27 mouse cellular contexts compared by ENCODE assay signal in the genomic region with DNA sequence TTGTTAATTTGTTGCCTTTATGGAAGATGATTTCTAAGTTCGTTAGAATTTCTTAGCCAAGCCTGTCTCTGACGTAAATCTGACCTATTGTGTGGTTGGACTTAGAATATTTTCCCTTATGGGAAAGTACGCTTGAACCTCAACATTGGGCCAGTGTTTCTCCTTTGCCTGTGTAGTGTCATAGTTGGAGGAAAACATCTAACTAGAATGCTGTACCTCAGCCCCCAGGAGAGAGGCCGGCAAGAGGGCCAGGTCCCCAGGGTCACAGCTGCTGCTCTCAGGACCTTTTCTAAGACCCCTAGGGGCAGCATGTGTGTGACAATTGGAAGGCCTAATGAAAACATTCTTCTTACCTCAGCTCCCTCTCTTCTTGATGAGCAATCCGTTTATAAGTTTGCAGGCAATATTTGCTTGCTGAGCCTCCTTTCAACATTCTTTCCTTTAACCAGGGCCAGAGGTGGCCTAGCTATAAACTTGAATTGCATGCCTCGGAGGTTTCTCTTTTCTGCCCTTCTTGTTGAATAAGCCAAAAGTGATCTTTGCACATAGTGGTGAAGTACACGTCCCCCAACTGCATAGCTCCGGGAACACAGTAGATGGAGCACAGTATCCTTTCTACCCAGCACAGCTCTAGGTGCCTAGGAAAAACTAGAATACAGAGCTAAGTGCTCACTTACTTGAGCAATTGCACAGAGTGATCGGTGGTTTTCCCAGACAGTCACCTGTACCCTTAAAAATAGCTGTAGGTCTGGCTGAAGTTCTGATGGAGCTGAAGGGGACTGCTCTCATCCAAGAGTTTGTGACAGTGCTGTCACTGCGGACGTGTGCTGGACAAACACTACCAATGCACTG. TPM values are rescaled to one million over a fixed set of nuclear protein-coding genes. Genes with fewer than 3 reads are reported as not detected.
DNase-seq lines count a peak whose midpoint lies in the region; ATAC-seq and TF ChIP-seq lines count a peak whose summit lies in the region.
"Had no signal": no experiment of that assay in that cellular context is flagged by ENCODE, and none has a peak within 500 bp of the region (broad histone marks: within the 10 kb centered on the region; RNA-seq: fewer than 3 reads in every experiment).

No protein-coding gene starts in this region.

- no peak for TF ChIP-seq EP300 in stomach, postnatal 0 days (optimal IDR thresholded peaks at IDR 0.05)

- ATAC-seq in kidney, embryonic 14.5 days (ENCODE audit: low FRiP score, low TSS enrichment), result no peak
- no peak for ATAC-seq in stomach, embryonic 14.5 days (ENCODE audit: insufficient number of reproducible peaks, insufficient read depth, low FRiP score, low read depth)
- ATAC-seq in stomach, postnatal 0 days (ENCODE audit: low FRiP score, low TSS enrichment), result no peak
- ATAC-seq in intestine, postnatal 0 days, result peak; percentile 47; the same call in 1 of the 2 replicates
- ATAC-seq: CD4-positive, CD25-positive, alpha-beta regulatory T cell, adult 4 months; forebrain, embryonic 15.5 days; hindbrain, embryonic 16.5 days; midbrain, embryonic 15.5 days had no signal

- peaks cover 13% of the 10 kb centered on the region; the same call in 1 of the 2 replicates for H3K4me1 ChIP-seq in kidney, adult 2 months (ENCODE audit: control insufficient read depth, insufficient read depth, low read length)
- 0 out of 2 replicates have a peak, but pooled peaks cover 7% of the 10 kb centered on the region for H3K4me1 ChIP-seq in kidney, embryonic 14.5 days (ENCODE audit: control insufficient read depth, insufficient read depth, low read length)
- peaks cover 6% of the 10 kb centered on the region; the same call in 1 of the 2 replicates for H3K4me1 ChIP-seq in stomach, embryonic 14.5 days (ENCODE audit: control insufficient read depth, insufficient read depth, low read length)
- no peaks in the 10 kb centered on the region for H3K4me1 ChIP-seq in stomach, postnatal 0 days (replicated peaks; ENCODE audit: control insufficient read depth, insufficient read depth)
- peaks cover 13% of the 10 kb centered on the region; the same call in 1 of the 2 replicates for H3K4me1 ChIP-seq in intestine, postnatal 0 days (replicated peaks; ENCODE audit: control insufficient read depth, insufficient read depth, low read length)
- H3K4me1 ChIP-seq: forebrain, embryonic 15.5 days; liver, embryonic 15.5 days; midbrain, embryonic 15.5 days had no signal

- no peak overlapping the region for H3K9ac ChIP-seq in kidney, embryonic 14.5 days (ENCODE audit: low read depth, low read length)
- no peak overlapping the region for H3K9ac ChIP-seq in stomach, embryonic 14.5 days (replicated peaks; ENCODE audit: low read depth, low read length)
- no peak overlapping the region for H3K9ac ChIP-seq in stomach, postnatal 0 days (ENCODE audit: low read length)
- H3K9ac ChIP-seq in intestine, postnatal 0 days (ENCODE audit: low read depth, low read length), result no peak overlapping the region
- H3K9ac ChIP-seq: embryonic facial prominence, embryonic 13.5 days; forebrain, embryonic 15.5 days; liver, embryonic 15.5 days; lung, embryonic 15.5 days; midbrain, embryonic 15.5 days; neural tube, embryonic 15.5 days had no signal

- H3K27ac ChIP-seq in kidney, adult 2 months (ENCODE audit: insufficient read depth, low read depth, low read length), result peak overlapping the region; percentile 41
- no peak overlapping the region for H3K27ac ChIP-seq in kidney, embryonic 14.5 days (ENCODE audit: low read depth, low read length)
- H3K27ac ChIP-seq in stomach, embryonic 14.5 days (ENCODE audit: low read length), result 0 out of 2 replicates have a peak overlapping the region, but pooled peaks have one; percentile 36
- H3K27ac ChIP-seq in stomach, postnatal 0 days (replicated peaks), result no peak overlapping the region
- H3K27ac ChIP-seq in intestine, postnatal 0 days (ENCODE audit: low read depth, low read length), result peak overlapping the region; percentile 54; the same call in 1 of the 2 replicates
- H3K27ac ChIP-seq: embryonic facial prominence, embryonic 13.5 days; forebrain, embryonic 10.5 days; forebrain, embryonic 15.5 days; kidney, postnatal 0 days; layer of hippocampus, adult 2 months; liver, embryonic 15.5 days; lung, embryonic 15.5 days; midbrain, embryonic 10.5 days; midbrain, embryonic 15.5 days; neural tube, embryonic 15.5 days had no signal

- H3K36me3 ChIP-seq in kidney, adult 2 months (ENCODE audit: control insufficient read depth, insufficient read depth, low read length), result no peaks in the 10 kb centered on the region
- no peaks in the 10 kb centered on the region for H3K36me3 ChIP-seq in kidney, embryonic 14.5 days (ENCODE audit: control insufficient read depth, insufficient read depth, low read length)
- no peaks in the 10 kb centered on the region; the same call in 1 of the 2 replicates for H3K36me3 ChIP-seq in stomach, embryonic 14.5 days (ENCODE audit: control insufficient read depth, insufficient read depth, low read length)
- H3K36me3 ChIP-seq in stomach, postnatal 0 days (ENCODE audit: control insufficient read depth, insufficient read depth, low read length), result no peaks in the 10 kb centered on the region
- H3K36me3 ChIP-seq in intestine, postnatal 0 days (ENCODE audit: control insufficient read depth, insufficient read depth), result no peaks in the 10 kb centered on the region
- H3K36me3 ChIP-seq: embryonic facial prominence, embryonic 13.5 days; forebrain, embryonic 15.5 days; liver, embryonic 15.5 days; lung, embryonic 15.5 days; midbrain, embryonic 10.5 days; midbrain, embryonic 15.5 days; neural tube, embryonic 15.5 days had no signal

- no peak overlapping the region for H3K4me3 ChIP-seq in kidney, adult 2 months (ENCODE audit: insufficient read depth, low read depth, low read length)
- no peak overlapping the region for H3K4me3 ChIP-seq in kidney, embryonic 14.5 days (ENCODE audit: low read length)
- H3K4me3 ChIP-seq in stomach, embryonic 14.5 days (ENCODE audit: low read depth, low read length), result no peak overlapping the region
- H3K4me3 ChIP-seq in stomach, postnatal 0 days (ENCODE audit: low read depth, low read length), result no peak overlapping the region
- no peak overlapping the region for H3K4me3 ChIP-seq in intestine, postnatal 0 days (ENCODE audit: low read depth, low read length)
- H3K4me3 ChIP-seq: embryonic facial prominence, embryonic 13.5 days; forebrain, embryonic 10.5 days; forebrain, embryonic 15.5 days; layer of hippocampus, adult 2 months; liver, embryonic 15.5 days; lung, embryonic 15.5 days; midbrain, embryonic 10.5 days; midbrain, embryonic 15.5 days; neural tube, embryonic 15.5 days had no signal

- no peak overlapping the region for H3K4me2 ChIP-seq in kidney, embryonic 14.5 days (replicated peaks; ENCODE audit: low read depth, low read length)
- no peak overlapping the region for H3K4me2 ChIP-seq in stomach, embryonic 14.5 days (replicated peaks; ENCODE audit: low read depth, low read length)
- no peak overlapping the region for H3K4me2 ChIP-seq in stomach, postnatal 0 days (replicated peaks; ENCODE audit: low read depth)
- H3K4me2 ChIP-seq in intestine, postnatal 0 days (replicated peaks; ENCODE audit: low read depth), result peak overlapping the region; percentile 44; the same call in 1 of the 2 replicates
- H3K4me2 ChIP-seq: embryonic facial prominence, embryonic 13.5 days; forebrain, embryonic 15.5 days; liver, embryonic 15.5 days; lung, embryonic 15.5 days; midbrain, embryonic 15.5 days; neural tube, embryonic 15.5 days had no signal

- no peak for TF ChIP-seq POLR2A in kidney, adult 2 months (IDR thresholded peaks at IDR 0.05; ENCODE audit: low read depth, low read length)

- no peaks in the 10 kb centered on the region; the same call in 1 of the 2 replicates for H3K9me3 ChIP-seq in kidney, embryonic 14.5 days (ENCODE audit: control insufficient read depth, low read length)
- H3K9me3 ChIP-seq in stomach, embryonic 14.5 days (ENCODE audit: control insufficient read depth, low read depth, low read length), result no peaks in the 10 kb centered on the region
- no peaks in the 10 kb centered on the region for H3K9me3 ChIP-seq in stomach, postnatal 0 days (ENCODE audit: control insufficient read depth, low read length)
- H3K9me3 ChIP-seq in intestine, postnatal 0 days (ENCODE audit: control insufficient read depth), result no peaks in the 10 kb centered on the region
- H3K9me3 ChIP-seq: embryonic facial prominence, embryonic 13.5 days; forebrain, embryonic 15.5 days; liver, embryonic 15.5 days; lung, embryonic 15.5 days; midbrain, embryonic 15.5 days; neural tube, embryonic 15.5 days had no signal

- WGBS in kidney, adult 2 months, result 48% methylated on average over 11 of the region's 11 CpGs
- WGBS in kidney, embryonic 14.5 days, result 60% methylated on average over 11 of the region's 11 CpGs
- 58% methylated on average over 11 of the region's 11 CpGs for WGBS in stomach, embryonic 14.5 days
- 58% methylated on average over 11 of the region's 11 CpGs for WGBS in stomach, postnatal 0 days
- 40% methylated on average over 11 of the region's 11 CpGs for WGBS in intestine, postnatal 0 days

- TF ChIP-seq CTCF in kidney, adult 2 months (conservative IDR thresholded peaks at IDR 0.05; ENCODE audit: insufficient read depth, insufficient read length, low read depth, low read length), result no peak
- TF ChIP-seq CTCF in stomach, postnatal 0 days (IDR thresholded peaks at IDR 0.05; ENCODE audit: low read depth), result no peak
- no peak for TF ChIP-seq CTCF in intestine, postnatal 0 days (IDR thresholded peaks at IDR 0.05; ENCODE audit: low read depth)

- DNase-seq in kidney, adult 2 months, result peak; percentile 22
- no peak for DNase-seq in stomach, postnatal 0 days (ENCODE audit: low spot score)
- peak; percentile 38 for DNase-seq in yolk sac, embryonic 10.5 days (ENCODE audit: low spot score)
- DNase-seq in urinary bladder, postnatal 10 days (ENCODE audit: low spot score), result no peak
- DNase-seq in frontal cortex, postnatal 14 days (ENCODE audit: low spot score in 2 of 2), result no peak
- DNase-seq: adrenal gland, postnatal 10 days; cerebellum, adult 8-10 months; cerebellum, postnatal 36 days; heart, postnatal 14 days; kidney, adult 11 months; thymus, adult 2 months; thymus, postnatal 36 days had no signal

- no peaks in the 10 kb centered on the region for H3K27me3 ChIP-seq in kidney, adult 2 months (replicated peaks; ENCODE audit: control insufficient read depth, insufficient read depth, low read length)
- H3K27me3 ChIP-seq in kidney, embryonic 14.5 days (ENCODE audit: control insufficient read depth, insufficient read depth, low read length), result no peaks in the 10 kb centered on the region
- no peaks in the 10 kb centered on the region for H3K27me3 ChIP-seq in stomach, embryonic 14.5 days (ENCODE audit: control insufficient read depth, insufficient read depth, low read length)
- no peaks in the 10 kb centered on the region for H3K27me3 ChIP-seq in stomach, postnatal 0 days (ENCODE audit: control insufficient read depth, insufficient read depth, low read length)
- no peaks in the 10 kb centered on the region for H3K27me3 ChIP-seq in intestine, postnatal 0 days (replicated peaks; ENCODE audit: control insufficient read depth, insufficient read depth, low read length)
- H3K27me3 ChIP-seq: embryonic facial prominence, embryonic 13.5 days; forebrain, embryonic 15.5 days; liver, embryonic 15.5 days; lung, embryonic 15.5 days; midbrain, embryonic 15.5 days; neural tube, embryonic 15.5 days had no signal

RNA-seq across cellular contexts. Expression of a gene that starts 23.7 kb away (rescaled TPM):
- polyA plus RNA-seq in kidney, adult 2 months (2012; rRNA removed), result 23.8 and 27.3 TPM in 2 replicates
- 13.2 and 19.5 TPM in 2 replicates for polyA plus RNA-seq in kidney, embryonic 14.5 days (2014; fragmentation: Nextera tagmentation; extraction: Ambion mirVana)
- 17.4 and 22.6 TPM in 2 replicates for polyA plus RNA-seq in stomach, embryonic 14.5 days (2014; fragmentation: Nextera tagmentation; extraction: Ambion mirVana)
- 5.1 TPM in 2 replicates for polyA plus RNA-seq in stomach, postnatal 0 days (2015; fragmentation: Nextera tagmentation; extraction: Ambion mirVana)
- polyA plus RNA-seq in intestine, postnatal 0 days (2015; fragmentation: Nextera tagmentation; extraction: Ambion mirVana), result 11.0 and 12.4 TPM in 2 replicates

Comparison
In these comparisons a context has a peak if more than half of its experiments do, and no peak if none do; other contexts are left out.
1. H3K27ac ChIP-seq: peak in kidney, adult 2 months (single experiment), stomach, embryonic 14.5 days (single experiment) and intestine, postnatal 0 days (single experiment); none in kidney, embryonic 14.5 days (single experiment) and stomach, postnatal 0 days (single experiment).
2. DNase-seq: peak in kidney, adult 2 months (single experiment) and yolk sac, embryonic 10.5 days (single experiment); none in stomach, postnatal 0 days (single experiment), urinary bladder, postnatal 10 days (single experiment) and frontal cortex, postnatal 14 days (0 of 2).